Mouse (Mus musculus): ENCODE data around the gene Micu1. TPM values are rescaled to one million over a fixed set of nuclear protein-coding genes. Genes with fewer than 3 reads are reported as not detected.
A peak's percentile ranks its signal among the peaks of the same experiment; 100 is the strongest.
"Not testable (repeated sequence)": the region's sequence is repeated elsewhere in the genome, so short reads cannot be mapped to it uniquely, and the experiment has no call there.

Gene Micu1
- polyA plus RNA-seq, 1 experiment from 2014 or later: 82.0 TPM

DNA sequence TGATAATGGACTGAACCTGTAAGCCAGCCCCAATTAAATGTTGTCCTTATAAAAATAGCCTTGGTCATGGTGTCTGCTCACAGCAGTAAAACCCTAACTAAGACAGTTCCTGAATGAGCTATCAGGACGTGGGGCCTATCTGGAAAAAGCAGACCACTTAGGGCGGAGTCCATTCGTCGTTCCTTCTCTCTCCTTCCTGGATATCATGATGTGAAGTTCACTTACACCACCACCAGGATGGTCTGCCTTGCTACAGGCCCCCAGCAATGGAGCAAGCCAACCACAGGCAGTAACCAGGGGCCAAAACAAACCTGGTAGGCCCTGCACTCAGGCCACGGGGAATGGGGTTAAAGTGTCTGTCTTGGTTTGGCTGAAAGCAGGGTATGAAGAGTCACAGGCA, 171.3 kb downstream of the Micu1 start:
- no peak for ATAC-seq (ENCODE audit: low read depth)

DNA sequence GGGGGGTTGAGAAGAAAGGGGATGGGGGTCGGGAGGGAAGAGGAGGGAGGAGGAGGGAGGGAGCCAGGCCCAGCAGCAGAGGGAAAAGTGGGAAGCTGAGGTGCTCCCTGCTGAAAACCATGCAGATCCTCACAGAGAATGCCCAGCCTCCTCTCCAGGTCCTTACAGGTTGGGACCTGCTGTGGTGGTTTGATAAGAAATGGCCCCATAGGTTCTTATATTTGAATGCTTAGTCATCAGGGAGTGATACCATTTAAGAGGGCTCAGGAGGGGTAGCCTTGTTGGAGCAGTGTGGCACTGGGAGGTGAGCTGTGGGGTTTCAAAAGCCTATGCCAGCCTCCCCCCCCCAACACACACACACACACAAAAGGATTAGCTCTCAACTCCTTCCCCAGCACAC, 173.1 kb downstream of the Micu1 start:
- ATAC-seq (ENCODE audit: low read depth) (no peak), DNase-seq (ENCODE audit: low spot score) (no peak)
- Histone ChIP-seq H3K36me3 (ENCODE audit: control insufficient read depth, insufficient read depth, low read length) (no peaks in the 10 kb centered on the region), H3K4me3 (ENCODE audit: low read depth, low read length) (no peak overlapping the region), H3K27me3 (replicated peaks; ENCODE audit: control insufficient read depth, insufficient read depth, low read length) (no peaks in the 10 kb centered on the region), H3K4me1 (ENCODE audit: control insufficient read depth, insufficient read depth, low read length) (peaks cover 4% of the 10 kb centered on the region; the same call in 1 of the 2 replicates), H3K4me2 (ENCODE audit: low read depth, low read length) (no peak overlapping the region), H3K27ac (replicated peaks; ENCODE audit: low read depth, low read length) (no peak overlapping the region), H3K9me3 (ENCODE audit: control insufficient read depth, low read length) (no peaks in the 10 kb centered on the region), H3K9ac (ENCODE audit: low read depth, low read length) (no peak overlapping the region)
- 29% methylated on average over 1 of the region's 1 CpGs for WGBS

More for the DNA sequence above, 171.3 kb downstream of the Micu1 start:
- Histone ChIP-seq H3K27me3 (replicated peaks; ENCODE audit: control insufficient read depth, insufficient read depth, low read length) (no peaks in the 10 kb centered on the region), H3K27ac (replicated peaks; ENCODE audit: low read depth, low read length) (no peak overlapping the region), H3K9me3 (ENCODE audit: control insufficient read depth, low read length) (no peaks in the 10 kb centered on the region), H3K36me3 (ENCODE audit: control insufficient read depth, insufficient read depth, low read length) (no peaks in the 10 kb centered on the region), H3K4me3 (ENCODE audit: low read depth, low read length) (no peak overlapping the region), H3K4me1 (ENCODE audit: control insufficient read depth, insufficient read depth, low read length) (peaks cover 1% of the 10 kb centered on the region; the same call in 1 of the 2 replicates), H3K4me2 (ENCODE audit: low read depth, low read length) (no peak overlapping the region), H3K9ac (ENCODE audit: low read depth, low read length) (no peak overlapping the region)
- WGBS: 79% methylated on average over 5 of the region's 5 CpGs
- no peak for DNase-seq (ENCODE audit: low spot score)

DNA sequence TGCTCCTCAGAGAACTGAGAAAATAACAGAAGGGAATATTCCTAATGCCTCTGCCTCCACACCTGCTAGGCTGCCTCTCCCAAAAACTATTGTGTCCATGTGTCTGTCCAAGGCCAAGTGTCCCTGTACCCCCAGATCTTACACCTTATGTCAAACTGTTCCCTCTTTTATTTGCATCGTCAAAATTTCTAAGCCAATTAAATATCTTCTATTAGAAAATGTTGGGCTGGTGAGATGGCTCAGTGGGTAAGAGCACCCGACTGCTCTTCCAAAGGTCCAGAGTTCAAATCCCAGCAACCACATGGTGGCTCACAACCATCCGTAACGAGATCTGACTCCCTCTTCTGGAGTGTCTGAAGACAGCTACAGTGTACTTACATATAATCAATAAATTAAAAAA, 174.4 kb downstream of the Micu1 start:
- not testable (repeated sequence) for H3K27ac ChIP-seq (replicated peaks; ENCODE audit: low read depth, low read length); ATAC-seq (ENCODE audit: low read depth); H3K9me3 ChIP-seq (ENCODE audit: control insufficient read depth, low read length); DNase-seq (ENCODE audit: low spot score); H3K27me3 ChIP-seq (replicated peaks; ENCODE audit: control insufficient read depth, insufficient read depth, low read length); H3K9ac ChIP-seq (ENCODE audit: low read depth, low read length); H3K4me2 ChIP-seq (ENCODE audit: low read depth, low read length); H3K4me3 ChIP-seq (ENCODE audit: low read depth, low read length); H3K36me3 ChIP-seq (ENCODE audit: control insufficient read depth, insufficient read depth, low read length)
- WGBS: 89% methylated on average over 3 of the region's 4 CpGs
- peaks cover 13% of the 10 kb centered on the region; the same call in 1 of the 2 replicates for H3K4me1 ChIP-seq (ENCODE audit: control insufficient read depth, insufficient read depth, low read length)

DNA sequence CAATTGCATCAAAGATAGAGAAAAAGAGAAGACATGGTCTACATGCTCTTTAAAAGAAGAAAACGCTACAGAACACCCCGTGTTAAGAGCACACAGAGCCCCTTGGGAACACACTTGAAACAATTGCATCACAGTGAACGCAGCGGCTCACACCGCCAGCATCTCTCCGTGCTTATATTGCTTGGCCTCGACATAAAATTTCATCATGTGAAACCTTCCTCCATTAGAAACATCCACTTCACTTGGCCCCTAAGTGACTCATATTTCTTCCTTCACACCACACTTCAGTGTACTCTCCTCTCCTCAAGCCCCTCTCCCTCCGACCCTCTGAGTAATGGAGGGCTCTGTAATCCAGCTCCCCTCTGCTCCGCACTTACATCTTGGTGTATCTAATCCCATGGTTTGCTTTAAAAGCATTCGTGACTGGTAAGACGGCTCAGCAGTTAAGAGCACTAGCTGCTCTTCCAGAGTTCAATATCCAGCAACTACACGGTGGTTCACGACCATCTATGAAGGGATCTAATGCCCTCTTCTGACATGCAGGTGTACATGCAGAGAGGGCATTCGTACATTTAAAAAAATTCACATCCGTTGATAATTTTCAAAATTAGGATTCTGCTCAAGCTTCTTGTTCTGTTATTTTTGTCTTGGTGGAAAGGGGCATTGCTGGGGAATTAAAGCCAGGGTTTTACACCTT, 175.3 kb downstream of the Micu1 start:
- H3K36me3 ChIP-seq (ENCODE audit: control insufficient read depth, insufficient read depth, low read length): no peaks in the 10 kb centered on the region
- DNase-seq (ENCODE audit: low spot score) (no peak), ATAC-seq (ENCODE audit: low read depth) (no peak)
- H3K27ac ChIP-seq (replicated peaks; ENCODE audit: low read depth, low read length): no peak overlapping the region
- no peak overlapping the region for H3K4me3 ChIP-seq (ENCODE audit: low read depth, low read length)
- no peaks in the 10 kb centered on the region for H3K27me3 ChIP-seq (replicated peaks; ENCODE audit: control insufficient read depth, insufficient read depth, low read length)
- no peaks in the 10 kb centered on the region for H3K9me3 ChIP-seq (ENCODE audit: control insufficient read depth, low read length)
- WGBS: 73% methylated on average over 15 of the region's 15 CpGs
- H3K4me2 ChIP-seq (ENCODE audit: low read depth, low read length): no peak overlapping the region
- H3K4me1 ChIP-seq (ENCODE audit: control insufficient read depth, insufficient read depth, low read length): peaks cover 13% of the 10 kb centered on the region; the same call in 1 of the 2 replicates
- H3K9ac ChIP-seq (ENCODE audit: low read depth, low read length): no peak overlapping the region

DNA sequence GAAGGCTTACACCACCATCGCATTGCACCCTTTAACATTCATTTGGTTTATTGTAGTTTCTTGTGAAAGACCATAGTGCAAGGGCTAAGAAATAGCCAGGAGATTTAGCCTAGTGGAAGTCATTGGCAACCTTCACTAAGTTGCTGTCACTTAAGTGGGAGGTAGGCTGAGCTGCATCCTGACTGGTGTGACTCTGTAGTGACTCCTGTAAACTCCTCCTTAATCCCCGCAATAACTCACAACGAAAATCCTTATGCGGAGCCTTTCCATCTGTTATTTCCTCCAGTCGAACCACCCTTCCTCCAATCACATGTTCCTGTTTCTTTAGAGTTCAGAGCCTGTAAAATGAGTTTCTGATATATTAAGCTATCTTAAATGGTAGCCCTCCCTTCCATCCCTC, 176.5 kb downstream of the Micu1 start:
- DNase-seq (ENCODE audit: low spot score): peak; percentile 55
- H3K27me3 ChIP-seq (replicated peaks; ENCODE audit: control insufficient read depth, insufficient read depth, low read length): no peaks in the 10 kb centered on the region
- ATAC-seq (ENCODE audit: low read depth): no peak
- 21% methylated on average over 5 of the region's 5 CpGs for WGBS
- peak overlapping the region; percentile 67 for H3K4me2 ChIP-seq (ENCODE audit: low read depth, low read length)
- no peaks in the 10 kb centered on the region for H3K36me3 ChIP-seq (ENCODE audit: control insufficient read depth, insufficient read depth, low read length)
- H3K4me1 ChIP-seq (ENCODE audit: control insufficient read depth, insufficient read depth, low read length): peaks cover 13% of the 10 kb centered on the region; the same call in 1 of the 2 replicates
- no peaks in the 10 kb centered on the region for H3K9me3 ChIP-seq (ENCODE audit: control insufficient read depth, low read length)
- H3K27ac ChIP-seq (replicated peaks; ENCODE audit: low read depth, low read length): peak overlapping the region; percentile 99
- peak overlapping the region; percentile 74 for H3K4me3 ChIP-seq (ENCODE audit: low read depth, low read length)
- H3K9ac ChIP-seq (ENCODE audit: low read depth, low read length): peak overlapping the region; percentile 96

DNA sequence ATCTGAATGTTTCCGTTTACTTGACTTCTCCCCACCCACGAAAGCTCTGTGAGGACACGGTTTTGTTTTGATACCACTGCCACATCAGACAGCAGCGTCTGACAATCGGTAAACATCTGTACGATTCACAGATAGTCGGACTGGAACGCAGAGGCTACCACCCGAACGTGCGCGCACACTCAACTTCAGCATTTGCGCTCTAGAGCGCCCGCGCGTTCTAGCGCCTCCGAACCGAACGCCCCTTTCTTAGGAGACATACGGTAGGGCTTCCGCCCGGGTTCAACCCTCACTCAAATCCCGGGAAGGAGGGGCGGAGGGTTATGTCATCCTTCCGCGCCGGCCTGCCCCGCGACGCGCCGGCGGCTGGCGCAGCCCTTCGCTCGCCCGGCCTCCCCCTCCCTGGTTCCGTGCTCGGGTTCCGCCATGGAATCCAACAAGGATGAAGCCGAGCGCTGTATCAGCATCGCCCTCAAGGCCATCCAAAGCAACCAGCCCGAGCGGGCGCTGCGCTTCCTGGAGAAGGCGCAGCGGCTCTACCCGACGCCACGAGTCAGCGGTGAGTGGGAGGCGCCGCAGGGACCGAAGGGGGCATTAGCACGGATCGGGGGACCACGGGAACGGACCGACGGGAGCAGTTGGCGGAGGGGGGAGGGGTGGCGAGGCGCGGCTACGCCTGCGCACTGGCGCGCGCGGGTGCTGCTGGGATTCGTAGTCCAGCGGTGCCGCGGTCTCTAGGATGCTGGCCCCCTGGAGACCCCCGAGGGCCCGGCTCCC, 177.2 kb downstream of the Micu1 start, which contains the start of gene Dnajb12:
Gene Dnajb12, plus strand, starts transcription at position 302 of the 774 bp plus-strand sequence.
- WGBS: under 1% methylated on average over 68 of the region's 80 CpGs
- H3K36me3 ChIP-seq (ENCODE audit: control insufficient read depth, insufficient read depth, low read length): 0 out of 2 replicates have a peak, but pooled peaks cover 6% of the 10 kb centered on the region
- H3K4me2 ChIP-seq (ENCODE audit: low read depth, low read length): peak within 1 kb of the TSS; percentile 67
- H3K9me3 ChIP-seq (ENCODE audit: control insufficient read depth, low read length): no peaks in the 10 kb centered on the region
- ATAC-seq (ENCODE audit: low read depth): peak; percentile 94
- peaks cover 13% of the 10 kb centered on the region; the same call in 1 of the 2 replicates for H3K4me1 ChIP-seq (ENCODE audit: control insufficient read depth, insufficient read depth, low read length)
- peak within 1 kb of the TSS; percentile 99 for H3K27ac ChIP-seq (replicated peaks; ENCODE audit: low read depth, low read length)
- no peaks in the 10 kb centered on the region for H3K27me3 ChIP-seq (replicated peaks; ENCODE audit: control insufficient read depth, insufficient read depth, low read length)
- peak; percentile 98 for DNase-seq (ENCODE audit: low spot score)
- H3K4me3 ChIP-seq (ENCODE audit: low read depth, low read length): peak within 1 kb of the TSS; percentile 74
- H3K9ac ChIP-seq (ENCODE audit: low read depth, low read length): peak within 1 kb of the TSS; percentile 96

DNA sequence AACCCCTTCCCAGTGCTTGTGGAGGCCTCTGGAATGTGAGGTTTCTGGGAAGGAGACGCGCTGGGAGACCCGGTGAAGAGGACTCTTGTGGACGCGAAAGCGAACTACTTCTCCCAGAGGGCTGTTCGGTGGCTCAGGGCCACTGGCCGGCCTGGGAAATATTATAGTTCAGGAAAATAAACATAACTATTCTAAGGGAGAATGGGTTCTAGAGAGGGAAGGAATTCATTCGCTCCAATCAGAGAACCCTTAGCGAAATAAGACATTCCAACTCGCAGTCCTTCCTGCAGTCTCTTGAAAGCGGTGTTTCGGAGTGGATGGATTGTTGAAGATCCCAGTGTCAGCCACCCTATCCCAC, 177.7 kb downstream of the Micu1 start:
- peak; percentile 84 for DNase-seq (ENCODE audit: low spot score)
- Histone ChIP-seq H3K9me3 (ENCODE audit: control insufficient read depth, low read length) (no peaks in the 10 kb centered on the region), H3K27ac (replicated peaks; ENCODE audit: low read depth, low read length) (peak overlapping the region; percentile 99), H3K4me2 (ENCODE audit: low read depth, low read length) (peak overlapping the region; percentile 67), H3K4me1 (ENCODE audit: control insufficient read depth, insufficient read depth, low read length) (peaks cover 13% of the 10 kb centered on the region; the same call in 1 of the 2 replicates), H3K4me3 (ENCODE audit: low read depth, low read length) (peak overlapping the region; percentile 74), H3K36me3 (ENCODE audit: control insufficient read depth, insufficient read depth, low read length) (0 out of 2 replicates have a peak, but pooled peaks cover 6% of the 10 kb centered on the region), H3K27me3 (replicated peaks; ENCODE audit: control insufficient read depth, insufficient read depth, low read length) (no peaks in the 10 kb centered on the region), H3K9ac (ENCODE audit: low read depth, low read length) (peak overlapping the region; percentile 96)
- 1% methylated on average over 13 of the region's 13 CpGs for WGBS
- ATAC-seq (ENCODE audit: low read depth): peak; percentile 54

DNA sequence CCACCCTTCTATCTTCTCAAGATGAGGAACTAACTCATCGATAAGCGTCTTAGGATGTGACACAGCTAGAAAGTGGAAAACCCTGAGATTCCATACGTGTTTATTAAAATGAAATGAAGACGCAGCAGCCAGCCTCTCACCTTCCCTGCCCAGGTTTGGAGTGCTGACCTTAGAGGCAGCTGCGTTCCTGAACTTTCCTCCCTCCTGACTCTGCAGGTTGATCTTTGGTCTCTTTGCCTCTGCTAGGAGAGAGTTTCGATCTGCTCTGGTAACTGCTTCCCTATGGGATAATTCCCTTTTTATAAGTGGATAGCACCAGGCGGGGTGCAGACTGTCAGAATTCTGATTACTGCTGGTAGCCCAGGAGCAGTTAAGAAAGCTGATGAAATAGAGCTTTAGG, 178.6 kb downstream of the Micu1 start:
- no peaks in the 10 kb centered on the region for H3K27me3 ChIP-seq (replicated peaks; ENCODE audit: control insufficient read depth, insufficient read depth, low read length)
- DNase-seq (ENCODE audit: low spot score) (no peak), ATAC-seq (ENCODE audit: low read depth) (no peak)
- peak overlapping the region; percentile 74 for H3K4me3 ChIP-seq (ENCODE audit: low read depth, low read length)
- H3K4me2 ChIP-seq (ENCODE audit: low read depth, low read length): peak overlapping the region; percentile 67
- 86% methylated on average over 7 of the region's 7 CpGs for WGBS
- peaks cover 13% of the 10 kb centered on the region; the same call in 1 of the 2 replicates for H3K4me1 ChIP-seq (ENCODE audit: control insufficient read depth, insufficient read depth, low read length)
- H3K9me3 ChIP-seq (ENCODE audit: control insufficient read depth, low read length): no peaks in the 10 kb centered on the region
- 0 out of 2 replicates have a peak, but pooled peaks cover 6% of the 10 kb centered on the region for H3K36me3 ChIP-seq (ENCODE audit: control insufficient read depth, insufficient read depth, low read length)
- no peak overlapping the region for H3K27ac ChIP-seq (replicated peaks; ENCODE audit: low read depth, low read length)
- H3K9ac ChIP-seq (ENCODE audit: low read depth, low read length): peak overlapping the region; percentile 96

All from embryonic facial prominence, embryonic 14.5 days (tissue).